Mouse (Mus musculus) intestine, postnatal 0 days (tissue): Measurements from ENCODE around the gene Xpr1. TPM values are rescaled to one million over a fixed set of nuclear protein-coding genes. Genes with fewer than 3 reads are reported as not detected.

Experiments used
- ATAC-seq: fragments of 200-750 bp; cut with Nextera tagmentation; 2 replicates; pipeline ENCODE4 v1.8.0; 2017; ENCODE audit warnings: mild to moderate bottlenecking, moderate TSS enrichment, moderate library complexity
- H3K27ac ChIP-seq: fragments of 300-500 bp; sonication (generic); 2 replicates; pipeline ENCODE4 v1.5.1; 2014; ENCODE audit warnings: mild to moderate bottlenecking, low read depth, low read length, moderate library complexity
- H3K27me3 ChIP-seq: fragments of 300-500 bp; sonication (generic); replicated peaks from 2 replicates; pipeline ENCODE4 v1.6.1; 2014; ENCODE audit warnings: low read length, mixed read lengths; ENCODE audit not compliant: control insufficient read depth, insufficient read depth
- H3K36me3 ChIP-seq: fragments of 300-500 bp; sonication (generic); 2 replicates; pipeline ENCODE4 v1.6.1; 2014; ENCODE audit warnings: mild to moderate bottlenecking, moderate library complexity; ENCODE audit not compliant: control insufficient read depth, insufficient read depth
- H3K4me1 ChIP-seq: fragments of 300-500 bp; sonication (generic); replicated peaks from 2 replicates; pipeline ENCODE4 v1.6.1; 2014; ENCODE audit warnings: antibody characterized with exemption, low read length, mixed read lengths; ENCODE audit not compliant: control insufficient read depth, insufficient read depth
- H3K4me2 ChIP-seq: fragments of 300-500 bp; sonication (generic); replicated peaks from 2 replicates; pipeline ENCODE4 v1.6.1; 2014; ENCODE audit warnings: low read depth, mild to moderate bottlenecking, moderate library complexity
- H3K4me3 ChIP-seq: fragments of 300-500 bp; sonication (generic); 2 replicates; pipeline ENCODE4 v1.5.1; 2014; ENCODE audit warnings: low read depth, low read length
- H3K9ac ChIP-seq: fragments of 300-500 bp; sonication (generic); 2 replicates; pipeline ENCODE4 v1.6.1; 2014; ENCODE audit warnings: mild to moderate bottlenecking, low read depth, low read length
- H3K9me3 ChIP-seq: fragments of 300-500 bp; sonication (generic); 2 replicates; pipeline ENCODE4 v1.6.1; 2016; ENCODE audit warnings: mixed run types; ENCODE audit not compliant: control insufficient read depth
- CTCF ChIP-seq: sonication (generic); IDR thresholded peaks from 2 replicates; pipeline ENCODE4 v1.5.1; 2016; ENCODE audit warnings: low read depth, mild to moderate bottlenecking, control low read depth, antibody characterized with exemption, moderate library complexity
- WGBS: fragments of 180-500 bp; shearing (Covaris S2); extraction: QIAGEN DNeasy Blood & Tissue Kit; methylation state at CpG from one replicate; pipeline ENCODE4 v1.1.7; 2014; 5-methylcytosine and 5-hydroxymethylcytosine counted together
- polyA plus RNA-seq: library from polyadenylated mRNA; unstranded; fragments of >200 nt; fragmentation: Nextera tagmentation; extraction: Ambion mirVana; gene quantifications from 2 replicates; pipeline ENCODE4 v1.2.1, GENCODE M21; 2015

The Xpr1 gene
- polyA plus RNA-seq, result 5.8 and 7.1 TPM in 2 replicates

- peak; percentile 95 for ATAC-seq
- no peaks in the 10 kb centered on the region; the same call in 1 of the 2 replicates for H3K4me1 ChIP-seq
- H3K27me3 ChIP-seq, result no peaks in the 10 kb centered on the region
- peak within 1 kb of the TSS; percentile 78 for H3K27ac ChIP-seq
- H3K4me2 ChIP-seq, result peak within 1 kb of the TSS; percentile 88
- WGBS, result 0% methylated on average over 49 of the region's 82 CpGs
- H3K4me3 ChIP-seq, result peak within 1 kb of the TSS; percentile 89
- TF ChIP-seq CTCF, result peak; percentile 44; the same call in 1 of the 2 replicates
- H3K36me3 ChIP-seq, result no peaks in the 10 kb centered on the region
- H3K9ac ChIP-seq, result peak within 1 kb of the TSS; percentile 68
- no peaks in the 10 kb centered on the region for H3K9me3 ChIP-seq
Observed at GRCm38 (mm10) chr1:155416701-155417677, at the start of gene Xpr1. Gene Xpr1, minus strand, starts transcription at chr1:155417415.

GRCm38 (mm10) chr1:155463442-155463841 is 46.2 kb upstream of the Xpr1 start:
- no peak for TF ChIP-seq CTCF
- no peak overlapping the region for H3K9ac ChIP-seq
- 82% methylated on average over 10 of the region's 10 CpGs for WGBS

GRCm38 (mm10) chr1:155462582-155462981 is 45.4 kb upstream of the Xpr1 start:
- WGBS, result 80% methylated on average over 5 of the region's 5 CpGs
- Histone ChIP-seq H3K9me3 (no peaks in the 10 kb centered on the region), H3K36me3 (no peaks in the 10 kb centered on the region), H3K27me3 (no peaks in the 10 kb centered on the region), H3K27ac (no peak overlapping the region), H3K4me3 (no peak overlapping the region), H3K4me2 (no peak overlapping the region), H3K4me1 (no peaks in the 10 kb centered on the region), H3K9ac (no peak overlapping the region)
- ATAC-seq, result no peak
- TF ChIP-seq CTCF, result no peak

More at GRCm38 (mm10) chr1:155463442-155463841, 46.2 kb upstream of the Xpr1 start:
- no peak for ATAC-seq
- H3K4me3 ChIP-seq, result no peak overlapping the region
- H3K4me2 ChIP-seq, result no peak overlapping the region
- no peaks in the 10 kb centered on the region for H3K36me3 ChIP-seq
- H3K27me3 ChIP-seq, result no peaks in the 10 kb centered on the region
- no peak overlapping the region for H3K27ac ChIP-seq
- no peaks in the 10 kb centered on the region for H3K4me1 ChIP-seq
- no peaks in the 10 kb centered on the region for H3K9me3 ChIP-seq

DNA sequence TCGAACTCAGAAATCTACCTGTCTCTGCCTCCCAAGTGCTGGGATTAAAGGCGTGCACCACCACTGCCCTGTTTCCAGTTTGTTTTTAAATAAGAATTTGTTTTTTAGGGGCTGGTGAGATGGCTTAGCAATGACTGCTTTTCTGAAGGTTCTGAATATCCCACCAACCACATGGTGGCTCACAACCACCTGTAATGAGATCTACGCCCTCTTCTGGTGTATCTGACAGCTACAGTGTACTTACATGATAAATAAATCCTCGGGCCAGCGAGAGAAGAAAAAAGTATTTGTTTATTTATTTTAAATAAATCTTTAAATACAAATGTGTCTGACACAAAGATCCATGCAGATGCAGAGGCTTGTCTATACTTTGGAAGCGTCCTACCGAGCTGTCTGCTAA is 40.3 kb upstream of the Xpr1 start:
- Histone ChIP-seq H3K4me1 (no peaks in the 10 kb centered on the region), H3K36me3 (no peaks in the 10 kb centered on the region), H3K27ac (no peak overlapping the region), H3K4me3 (no peak overlapping the region), H3K9ac (no peak overlapping the region), H3K9me3 (no peaks in the 10 kb centered on the region), H3K27me3 (no peaks in the 10 kb centered on the region), H3K4me2 (no peak overlapping the region)
- TF ChIP-seq CTCF, result peak; percentile 50
- 71% methylated on average over 7 of the region's 7 CpGs for WGBS
- ATAC-seq, result no peak

DNA sequence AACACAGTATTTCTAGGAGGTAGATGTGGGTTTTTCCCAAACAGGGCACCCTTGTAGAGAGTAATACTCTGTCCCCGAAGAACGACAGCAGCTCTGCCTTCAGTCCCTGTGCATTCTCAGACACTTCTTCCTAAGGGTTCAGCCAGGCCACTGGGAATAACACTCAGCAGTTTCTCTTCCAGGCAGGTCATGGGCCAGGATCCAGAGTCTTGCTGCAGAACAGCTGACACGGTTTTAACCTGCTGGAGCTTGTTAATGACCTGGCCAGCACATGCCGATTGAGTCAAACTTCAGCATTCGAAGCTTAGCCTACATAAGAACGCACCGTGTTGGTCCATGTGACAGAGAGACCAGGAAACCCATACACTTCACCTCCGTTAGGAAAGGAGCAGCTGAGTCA is 36.0 kb upstream of the Xpr1 start:
- H3K27ac ChIP-seq, result no peak overlapping the region
- H3K4me1 ChIP-seq, result no peaks in the 10 kb centered on the region
- no peak overlapping the region for H3K9ac ChIP-seq
- no peak overlapping the region for H3K4me3 ChIP-seq
- no peaks in the 10 kb centered on the region for H3K9me3 ChIP-seq
- H3K4me2 ChIP-seq, result no peak overlapping the region
- H3K36me3 ChIP-seq, result no peaks in the 10 kb centered on the region
- WGBS, result 68% methylated on average over 8 of the region's 8 CpGs
- no peak for TF ChIP-seq CTCF
- ATAC-seq, result no peak; the same call in 1 of the 2 replicates
- no peaks in the 10 kb centered on the region for H3K27me3 ChIP-seq

DNA sequence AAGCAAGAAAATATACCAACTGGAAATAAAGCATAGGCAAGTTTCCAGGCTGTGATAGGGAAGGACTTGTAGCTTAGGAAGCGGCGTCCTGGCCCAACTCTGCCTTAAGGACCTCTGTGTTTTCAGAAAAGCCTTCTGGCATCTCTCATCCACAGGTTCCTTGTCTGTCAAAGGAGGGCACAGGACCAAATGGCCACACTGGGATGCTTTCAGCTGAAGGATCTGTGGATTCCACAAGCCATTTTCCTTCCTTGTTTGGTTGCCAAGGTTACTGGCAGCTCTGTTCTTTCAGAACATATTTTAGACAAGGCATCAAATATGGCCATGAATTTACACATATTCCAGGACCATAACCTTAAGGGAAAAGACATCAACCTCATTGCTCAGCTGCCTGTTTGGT is 31.7 kb upstream of the Xpr1 start:
- Histone ChIP-seq H3K4me1 (no peaks in the 10 kb centered on the region), H3K4me2 (no peak overlapping the region), H3K27me3 (no peaks in the 10 kb centered on the region), H3K4me3 (no peak overlapping the region), H3K36me3 (no peaks in the 10 kb centered on the region), H3K27ac (no peak overlapping the region), H3K9me3 (no peaks in the 10 kb centered on the region), H3K9ac (no peak overlapping the region)
- WGBS, result 85% methylated on average over 2 of the region's 2 CpGs
- ATAC-seq, result no peak
- TF ChIP-seq CTCF, result no peak
